Mouse (Mus musculus): ENCODE measurements around the gene Gstm4. TPM values are rescaled to one million over a fixed set of nuclear protein-coding genes. Genes with fewer than 3 reads are reported as not detected.
"Not testable (repeated sequence)": the region's sequence is repeated elsewhere in the genome, so short reads cannot be mapped to it uniquely, and the experiment has no call there.

Gstm4 gene
- total RNA-seq, 4 experiments from 2014 or later, result 11.1 to 14.4 (median 13.4) TPM

DNA sequence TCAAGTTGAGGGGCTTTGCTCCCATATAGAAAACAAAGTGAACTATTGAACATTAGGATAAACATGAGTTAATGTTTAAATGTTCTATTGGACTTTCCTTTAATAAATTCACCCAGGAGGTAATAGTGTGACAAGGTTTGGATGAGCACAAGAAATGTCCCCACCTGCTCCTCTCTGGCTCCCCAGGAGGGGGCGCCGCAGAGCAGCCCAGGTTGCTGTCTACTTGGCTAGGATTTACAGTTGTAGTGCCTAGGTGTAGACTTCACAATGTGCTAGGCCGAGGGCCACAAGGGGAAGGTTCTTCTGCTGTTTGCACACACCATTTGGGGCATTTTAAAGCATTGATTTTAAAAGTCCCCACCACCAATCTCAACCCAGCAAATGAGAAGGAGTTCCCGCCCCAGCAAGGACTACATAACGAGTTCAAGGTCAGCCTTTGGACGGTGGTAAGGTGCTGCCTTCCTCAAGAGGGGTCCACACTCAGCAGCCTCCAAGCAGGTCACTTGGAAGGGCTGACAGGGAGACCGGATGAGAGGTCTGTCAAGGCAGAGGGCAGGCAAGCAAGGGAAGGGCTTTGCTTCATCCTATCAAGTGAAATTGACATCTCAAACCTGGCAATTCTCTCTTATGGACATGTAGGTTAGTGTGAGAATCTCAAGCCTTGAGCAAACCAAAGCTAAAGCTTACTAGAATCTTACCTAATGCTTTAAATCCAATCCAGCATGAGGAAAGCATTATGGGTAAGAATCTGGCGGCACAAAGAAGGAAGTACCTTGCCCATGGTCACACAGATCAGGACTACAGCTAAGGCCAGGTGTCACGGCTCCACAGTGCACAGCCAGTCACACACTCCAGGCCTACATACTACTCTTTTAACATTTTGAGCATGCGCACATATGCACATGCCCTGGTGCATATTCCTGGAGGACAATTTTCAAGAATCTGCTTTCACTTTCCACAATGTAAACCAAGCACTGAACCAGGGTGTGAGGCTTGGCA lies 25.9 kb upstream of the Gstm4 start:
- peak in 1 of 2 experiments; percentile 61 for DNase-seq (ENCODE audit: low spot score in 2 of 2)

DNA sequence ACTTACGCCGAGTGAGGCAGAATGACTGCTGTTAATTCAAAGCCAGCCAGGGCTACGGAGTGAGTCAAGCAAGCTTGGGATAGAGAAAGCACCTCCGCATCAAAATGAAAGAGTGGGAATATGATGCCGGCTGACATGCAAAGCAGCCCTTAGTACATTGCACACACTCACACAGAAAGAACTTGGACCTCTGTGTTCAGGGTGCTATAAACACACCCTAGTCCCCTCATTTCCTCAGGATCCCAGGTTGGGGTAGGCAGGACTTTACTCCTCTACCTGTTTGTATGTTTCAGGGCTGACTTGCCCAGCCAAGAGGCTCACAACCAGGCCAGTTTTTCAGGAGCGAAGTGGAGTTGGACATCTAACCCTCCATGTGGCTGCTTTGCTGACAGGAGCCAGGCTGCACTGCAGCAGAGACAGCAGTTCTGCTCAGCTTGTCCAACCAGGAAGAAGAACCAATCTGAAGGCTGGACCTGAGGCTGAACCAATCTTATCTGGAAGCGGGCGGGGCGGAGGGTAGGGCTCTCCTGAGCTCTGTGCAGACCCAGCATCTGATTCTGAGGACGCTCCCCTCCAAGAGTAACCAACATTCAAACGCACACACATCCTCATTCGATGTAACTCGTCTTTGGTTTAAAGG lies 24.7 kb upstream of the Gstm4 start:
- no peak for DNase-seq (ENCODE audit: low spot score in 2 of 2)

DNA sequence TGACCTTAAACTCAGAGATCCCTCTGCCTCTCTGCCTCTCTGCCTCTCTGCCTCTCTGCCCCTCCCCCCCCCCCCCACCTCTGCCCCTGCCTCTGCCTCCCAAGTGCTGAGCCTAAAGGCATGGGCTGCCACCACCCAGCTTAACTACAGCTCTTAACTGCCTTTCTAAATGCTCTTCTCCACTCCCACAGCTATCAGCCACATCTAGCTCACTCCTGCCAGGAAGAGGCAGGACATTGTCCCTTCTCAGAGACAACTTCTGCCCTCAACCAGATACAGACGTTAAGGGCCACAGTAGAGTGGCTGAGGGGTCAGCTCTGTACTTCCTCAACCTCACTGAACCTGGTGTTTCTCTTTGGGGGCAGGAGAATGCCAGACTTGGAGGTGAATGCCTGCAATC lies 24.1 kb upstream of the Gstm4 start:
- DNase-seq (ENCODE audit: low spot score in 2 of 2), result no peak

DNA sequence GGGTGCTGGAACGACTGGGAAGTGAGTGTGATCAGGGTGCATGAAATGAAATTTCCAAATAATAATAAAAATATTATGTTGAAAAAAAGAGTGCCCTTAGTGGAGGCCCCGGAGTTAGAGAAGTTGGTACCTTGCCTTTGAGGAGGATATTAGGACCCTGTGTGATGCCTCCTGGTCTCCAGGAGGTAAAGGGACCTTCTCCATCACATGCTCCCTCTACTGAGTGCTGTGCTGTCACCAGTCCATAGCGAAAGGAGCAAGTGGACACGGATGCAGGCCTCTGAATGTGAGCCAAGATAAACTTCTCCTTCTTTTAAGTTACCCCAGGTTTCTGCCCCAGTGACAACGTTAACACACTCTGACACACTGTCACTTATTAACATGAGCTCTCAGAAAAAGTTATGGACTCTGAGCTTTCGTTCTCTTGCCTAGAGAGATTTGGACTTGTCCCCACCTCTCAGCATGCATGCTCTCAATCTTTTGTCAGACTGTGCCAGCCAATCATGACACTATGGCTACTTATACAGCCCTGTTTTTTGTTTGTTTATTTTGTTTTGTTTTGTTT lies 22.8 kb upstream of the Gstm4 start:
- DNase-seq (ENCODE audit: low spot score in 2 of 2), result no peak

DNA sequence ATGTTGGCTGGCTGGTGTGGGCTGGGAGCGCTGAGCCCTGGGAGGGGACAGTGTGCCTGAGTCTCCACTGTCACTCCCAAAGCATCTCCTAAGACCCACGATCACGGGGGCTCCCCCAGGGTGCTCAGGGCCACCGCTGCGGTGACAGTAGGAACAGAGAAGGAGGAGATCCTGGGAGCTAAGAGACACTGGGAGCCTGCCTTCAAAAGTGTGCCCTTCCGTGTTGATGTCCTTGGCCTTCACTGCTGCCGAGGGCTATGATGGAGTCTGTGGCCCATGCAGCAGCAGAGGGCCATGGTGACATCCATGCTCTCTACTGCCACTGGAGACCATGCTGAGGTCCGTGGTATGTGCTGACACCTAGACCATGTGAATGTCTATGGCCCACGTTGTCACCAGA lies 20.9 kb upstream of the Gstm4 start:
- DNase-seq (ENCODE audit: low spot score in 2 of 2), result no peak

DNA sequence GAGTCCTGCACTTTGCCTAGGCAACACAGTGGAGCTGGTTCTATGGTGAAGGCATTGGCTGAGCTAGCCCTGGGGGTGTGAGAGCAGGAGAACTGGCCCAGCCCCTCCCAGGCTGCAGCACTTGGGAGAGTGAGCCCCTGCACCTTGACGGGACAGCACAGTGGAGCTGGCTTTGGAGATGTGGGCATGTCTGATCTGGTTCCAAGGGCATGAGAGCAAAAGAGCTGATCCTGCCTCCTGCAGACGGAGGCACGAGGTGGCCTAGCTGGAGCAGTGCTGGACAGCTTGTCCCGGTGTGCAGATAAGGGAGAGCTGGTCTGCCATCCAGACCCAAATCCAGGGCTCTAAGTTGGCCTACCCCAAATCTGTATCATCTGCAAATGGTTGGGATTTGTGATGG lies 20.0 kb upstream of the Gstm4 start:
- no peak for DNase-seq (ENCODE audit: low spot score in 2 of 2)

DNA sequence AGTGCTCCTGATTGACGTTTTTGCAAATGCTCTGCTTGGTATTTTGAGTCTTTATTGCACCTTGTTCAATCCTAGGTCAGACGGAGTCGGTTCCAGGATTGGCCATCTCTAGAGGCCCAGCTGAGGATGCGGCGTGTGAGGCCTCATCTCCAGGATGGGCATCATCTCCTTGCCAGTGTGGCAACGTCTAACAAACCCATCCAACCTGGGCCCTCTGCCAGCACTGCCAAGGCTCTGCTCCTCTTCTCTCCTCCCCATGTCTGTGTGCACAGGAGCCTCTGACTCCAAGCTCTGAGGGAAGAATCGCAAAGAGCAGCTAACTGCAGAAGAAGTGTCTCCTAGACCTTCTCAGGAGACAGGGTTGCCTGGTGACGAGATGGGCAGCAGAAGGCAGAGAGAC lies 18.0 kb upstream of the Gstm4 start:
- no peak for DNase-seq (ENCODE audit: low spot score in 2 of 2)

DNA sequence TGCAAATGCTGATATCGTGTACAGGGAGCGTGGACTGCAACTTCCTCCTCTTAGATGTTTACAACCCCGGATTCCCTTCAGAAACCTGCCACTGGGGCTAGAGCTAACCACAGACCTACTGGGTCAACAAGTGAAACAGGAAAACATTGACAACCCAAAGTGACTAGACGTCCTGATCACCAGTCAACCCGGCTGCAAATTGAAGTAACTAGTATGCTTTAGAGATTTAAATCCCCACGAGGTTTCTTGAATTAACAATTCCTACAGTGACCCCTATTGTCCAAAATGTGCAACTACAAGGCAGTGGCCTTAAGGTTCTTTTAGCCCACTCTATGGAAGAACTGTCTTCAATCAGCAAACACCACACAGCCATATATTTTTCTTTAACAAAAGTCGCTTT lies 16.7 kb upstream of the Gstm4 start:
- peak in 1 of 2 experiments; percentile 59 for DNase-seq (ENCODE audit: low spot score in 2 of 2)

DNA sequence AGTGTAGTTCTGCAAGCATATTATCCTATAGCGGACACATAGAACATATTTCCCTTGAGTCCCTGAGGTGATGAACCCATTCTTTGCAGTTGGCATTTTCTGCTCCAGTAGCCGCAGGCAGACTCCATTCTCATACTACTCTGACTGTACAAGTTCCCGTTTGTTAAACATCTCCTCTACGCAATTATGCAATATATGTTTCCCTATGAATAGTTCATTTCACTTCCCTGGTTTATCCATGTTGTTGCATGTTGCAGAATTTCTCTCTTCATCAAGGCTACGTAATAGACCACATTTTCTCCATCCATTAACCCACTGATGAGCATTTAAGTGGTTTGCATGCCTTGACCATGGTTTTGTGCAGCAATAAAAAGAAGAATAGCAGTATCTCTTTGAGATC lies 5.8 kb upstream of the Gstm4 start:
- DNase-seq (ENCODE audit: low spot score in 2 of 2), result no peak

DNA sequence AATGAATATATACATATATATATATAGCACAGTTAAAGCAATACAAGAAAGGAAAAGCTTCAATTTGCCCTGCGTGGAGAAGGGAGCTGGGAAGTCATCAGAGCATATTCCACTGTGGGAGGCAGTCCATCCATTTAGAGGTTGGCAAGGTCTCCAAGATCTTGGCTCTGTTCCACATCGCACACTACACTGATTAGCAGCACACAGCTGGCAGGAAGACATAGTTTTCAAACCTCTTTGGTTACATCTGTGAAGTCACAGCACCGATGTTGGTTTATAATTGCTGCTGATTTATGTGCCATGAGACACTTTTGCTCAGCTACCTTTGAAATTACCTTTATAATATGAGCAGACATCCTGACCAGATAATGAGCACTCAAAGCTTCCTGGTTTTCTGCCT lies 3.6 kb upstream of the Gstm4 start:
- no peak for DNase-seq (ENCODE audit: low spot score in 2 of 2)

DNA sequence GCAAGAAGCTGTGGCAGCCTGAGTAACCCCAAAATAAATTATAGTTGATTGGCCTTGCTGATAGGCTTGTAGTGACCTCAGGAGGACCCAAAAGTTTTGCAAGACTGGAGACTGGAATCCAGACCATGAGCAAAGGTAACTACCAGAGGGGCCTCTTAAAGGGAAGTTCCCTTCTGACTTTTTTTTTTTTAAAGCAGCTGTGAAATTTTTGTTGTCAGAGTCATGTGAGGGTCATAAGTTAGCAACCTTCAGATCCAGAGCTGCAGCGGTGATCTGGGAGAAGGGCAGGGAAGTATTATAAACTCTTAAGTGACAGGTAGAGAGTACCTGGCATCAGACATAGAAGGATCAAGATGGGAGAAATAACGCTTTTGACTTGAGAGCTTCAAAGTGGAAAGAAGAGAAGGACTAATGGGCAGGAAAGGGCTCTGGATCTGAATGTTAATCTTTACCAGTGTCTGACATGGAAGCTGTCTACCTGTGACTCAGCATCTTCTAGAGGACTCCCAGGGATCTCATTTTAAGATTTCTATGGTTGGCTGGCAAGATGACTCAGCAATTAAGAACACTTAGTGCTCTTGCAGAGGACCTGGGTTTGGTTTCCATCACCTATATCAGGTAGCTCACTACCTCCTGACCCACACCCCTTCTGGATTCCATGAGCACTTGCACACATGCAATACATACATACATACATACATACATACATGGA lies 2.4 kb upstream of the Gstm4 start:
- DNase-seq (ENCODE audit: low spot score in 2 of 2), result no peak

DNA sequence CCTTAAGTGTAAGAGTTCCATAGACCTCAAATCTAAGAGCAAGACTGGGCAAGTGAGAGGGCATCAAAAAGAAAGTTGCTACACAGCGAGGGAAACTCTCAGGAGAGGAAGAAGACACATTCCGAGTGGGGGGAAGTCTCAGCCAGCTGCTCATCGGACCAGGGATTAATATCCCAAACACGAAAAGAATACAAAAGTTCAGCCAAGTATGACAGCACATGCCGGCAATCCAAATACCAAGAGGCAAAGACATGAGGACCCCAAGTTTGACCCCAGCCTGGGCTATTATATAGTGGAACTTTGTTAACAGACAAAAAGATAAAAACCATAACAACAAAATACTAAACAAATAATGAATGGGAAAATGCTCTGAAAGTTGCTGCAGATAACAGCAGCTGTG lies 11.5 kb downstream of the Gstm4 start:
- no peak for DNase-seq (ENCODE audit: low spot score in 2 of 2)

DNA sequence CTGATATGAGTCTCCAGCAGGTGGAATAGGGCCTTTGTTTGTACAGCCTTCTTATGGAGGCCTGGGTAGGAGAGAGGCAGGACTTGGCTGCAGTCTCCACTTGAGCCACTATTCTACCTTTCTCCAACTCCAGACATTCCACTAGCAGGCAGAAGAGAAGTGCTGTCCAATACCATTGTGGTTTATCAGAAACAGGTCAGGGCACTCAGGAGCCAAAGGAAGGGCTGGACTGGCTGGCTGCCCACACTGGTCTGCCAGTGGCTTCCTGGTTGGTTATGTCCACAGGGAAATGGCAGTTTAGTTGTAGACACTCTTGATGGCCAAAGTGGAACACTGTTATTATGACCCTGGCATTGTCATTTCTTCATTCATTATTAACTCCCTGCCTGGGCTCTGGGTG lies 12.6 kb downstream of the Gstm4 start:
- DNase-seq (ENCODE audit: low spot score in 2 of 2), result no peak

DNA sequence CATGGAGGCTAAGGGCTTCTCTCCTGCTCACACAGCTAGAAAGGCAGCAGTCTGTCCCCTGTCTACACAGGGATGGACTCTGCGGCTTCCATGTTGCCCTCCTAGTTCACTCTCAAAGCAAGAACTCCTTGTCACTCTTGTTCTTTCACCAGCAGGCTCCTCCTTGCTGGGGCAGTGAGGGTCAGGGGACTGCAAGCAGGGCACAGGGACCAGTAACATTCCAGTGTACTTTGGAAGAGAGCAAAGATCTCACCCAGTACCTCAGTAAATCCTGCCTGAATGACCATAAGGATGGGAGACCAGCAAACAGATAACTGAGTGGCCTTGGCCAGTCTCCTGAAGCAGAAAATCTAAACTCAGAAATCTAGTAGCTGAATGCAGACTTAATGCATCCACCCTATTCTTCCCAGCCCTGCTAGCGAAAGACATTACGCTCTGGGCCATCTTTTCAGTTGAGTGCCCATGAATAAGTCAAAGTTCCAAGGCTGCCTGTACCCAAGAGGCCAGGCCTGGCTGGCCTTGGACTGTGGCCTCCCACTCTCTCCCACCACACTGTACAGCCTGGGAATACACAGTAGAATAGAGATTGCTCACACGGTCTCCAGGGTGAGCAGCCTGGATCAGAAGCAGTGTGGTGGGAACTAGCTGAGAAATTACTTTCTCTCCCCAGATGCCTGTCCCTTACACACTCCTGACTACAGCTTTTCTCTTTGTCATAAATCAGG lies 15.9 kb downstream of the Gstm4 start:
- no peak for DNase-seq (ENCODE audit: low spot score in 2 of 2)

DNA sequence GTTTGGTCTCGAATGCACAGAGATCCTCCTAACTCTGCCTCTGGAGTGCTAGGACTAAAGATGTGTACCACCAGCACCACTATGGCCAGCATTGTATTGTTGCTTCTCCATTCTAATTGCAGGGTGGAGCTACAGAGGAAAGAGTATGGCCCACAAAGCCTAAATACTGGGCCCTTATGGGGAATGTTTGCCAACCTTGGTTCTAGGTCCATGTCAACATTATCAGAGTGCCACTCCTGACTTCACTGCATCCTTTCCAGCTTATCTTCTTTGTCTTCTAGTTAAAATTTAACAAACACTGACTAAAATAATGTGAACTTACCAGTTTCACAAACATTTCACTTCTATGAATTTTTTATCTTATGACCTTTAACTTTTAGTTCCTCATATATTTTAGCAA lies 18.1 kb downstream of the Gstm4 start:
- no peak for DNase-seq (ENCODE audit: low spot score in 2 of 2)

DNA sequence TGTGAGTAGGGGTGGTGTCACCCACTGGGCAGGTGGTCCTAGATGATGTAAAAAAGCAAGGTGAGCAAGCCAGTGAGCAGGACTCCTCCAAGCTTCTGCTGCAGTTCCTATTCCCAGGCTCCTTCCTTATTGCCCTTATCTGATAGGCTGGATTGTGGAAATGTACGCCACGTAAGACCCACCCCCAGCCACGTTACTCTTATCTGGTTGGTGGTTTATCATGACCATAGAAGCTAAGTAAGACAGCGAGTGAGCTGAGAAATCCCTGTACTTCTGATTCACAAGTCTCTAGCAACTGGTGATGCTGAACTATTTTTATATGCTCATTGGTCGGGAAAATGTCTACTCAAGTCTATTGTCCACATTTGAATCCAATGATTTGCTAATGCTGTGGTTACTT lies 18.6 kb downstream of the Gstm4 start:
- no peak for DNase-seq (ENCODE audit: low spot score in 2 of 2)

DNA sequence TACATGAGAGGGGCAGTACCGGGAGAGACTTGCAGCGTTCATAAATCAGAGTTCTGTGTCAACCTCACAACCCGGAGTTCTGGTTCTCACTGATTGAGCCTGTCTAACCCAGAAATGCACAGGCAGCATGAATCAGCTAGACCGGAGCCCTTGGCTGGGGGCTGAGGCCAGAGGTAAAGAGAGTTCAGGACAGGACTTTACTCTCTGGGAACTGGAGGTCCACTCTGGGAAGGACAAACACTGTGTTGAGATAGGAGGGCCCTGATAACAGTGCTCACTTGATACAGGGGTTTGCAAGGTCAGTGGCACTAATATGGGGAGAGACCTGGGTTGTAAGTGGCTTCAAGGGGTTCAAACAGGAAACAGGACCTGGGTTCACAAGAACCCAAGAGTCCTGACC lies 19.4 kb downstream of the Gstm4 start:
- DNase-seq (ENCODE audit: low spot score in 2 of 2), result no peak

DNA sequence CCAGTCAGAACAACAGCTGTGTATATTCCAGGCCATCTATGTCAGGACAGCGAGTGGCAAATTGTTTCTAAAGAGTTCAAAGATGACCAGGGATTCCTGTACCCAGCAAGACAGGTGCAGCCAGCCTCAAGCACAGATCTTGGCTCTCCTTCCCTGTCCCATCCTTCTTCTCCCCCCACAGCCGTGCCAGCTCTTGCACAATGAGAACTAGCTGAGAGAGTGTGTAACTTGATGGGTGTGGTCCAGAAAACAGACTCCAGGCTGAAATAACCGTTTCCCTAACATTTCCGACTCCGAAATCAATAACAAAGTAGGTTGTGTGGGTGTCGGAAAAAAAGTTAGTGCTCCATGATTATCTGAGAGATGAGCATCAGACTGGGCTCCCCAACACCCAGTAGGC lies 22.0 kb downstream of the Gstm4 start:
- DNase-seq (ENCODE audit: low spot score in 2 of 2), result no peak

DNA sequence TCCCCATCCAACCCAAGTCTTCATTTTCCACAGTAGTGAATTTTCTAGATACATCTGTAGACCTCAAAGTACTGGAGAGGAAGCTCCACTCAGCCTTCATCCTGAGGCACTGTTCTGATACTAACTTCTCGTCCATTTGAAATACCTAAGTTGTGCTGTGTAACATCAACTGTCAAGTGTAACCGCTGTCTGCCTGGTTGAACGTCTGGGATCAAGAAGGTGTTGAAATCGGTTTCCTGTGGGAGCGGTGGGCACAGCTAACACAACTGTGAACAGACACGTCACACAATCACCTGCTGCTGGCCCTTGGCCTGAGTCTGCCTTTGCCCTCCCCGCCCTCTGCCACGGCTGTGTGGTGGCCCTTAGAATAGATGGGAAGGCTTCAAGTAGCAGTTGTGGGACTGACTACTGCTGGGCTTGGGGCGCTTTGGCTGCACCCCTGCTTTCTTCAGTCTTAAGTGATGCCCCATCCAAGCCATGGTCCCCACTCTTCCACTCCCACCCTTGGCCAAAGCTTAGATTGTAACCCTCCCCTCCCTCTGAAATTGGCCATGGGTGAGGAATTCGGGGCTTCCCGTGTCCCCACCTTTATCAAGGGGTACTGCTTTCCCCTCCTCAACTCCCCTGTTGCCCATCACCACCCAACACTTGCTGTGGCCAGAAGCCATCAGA lies 24.2 kb downstream of the Gstm4 start:
- DNase-seq (ENCODE audit: low spot score in 2 of 2), result not testable (repeated sequence)

DNA sequence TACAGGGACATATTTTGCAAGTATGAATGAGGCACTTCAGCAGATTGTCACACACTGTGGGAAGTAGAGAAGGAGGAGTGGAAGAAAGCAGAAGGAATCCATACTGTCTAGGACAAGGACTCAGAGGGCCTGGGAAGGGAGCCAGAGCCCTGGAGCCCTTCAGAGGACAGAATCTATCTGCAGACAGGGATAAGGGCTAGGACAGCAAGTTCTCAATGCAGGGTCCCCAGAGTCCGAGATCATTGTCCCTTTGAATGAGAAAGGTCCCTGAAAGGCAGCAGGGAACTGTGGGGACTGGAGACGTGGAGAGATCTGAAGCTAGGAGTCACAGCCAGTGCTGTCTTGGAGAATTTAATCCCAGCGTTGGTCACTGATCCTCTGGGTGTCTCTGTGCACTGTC lies 25.5 kb downstream of the Gstm4 start:
- DNase-seq (ENCODE audit: low spot score in 2 of 2), result not testable (repeated sequence)

Measured in layer of hippocampus, adult 8-10 months (tissue).